Mouse (Mus musculus) embryonic fibroblast, embryonic 13.5 days (primary cell): ENCODE measurements around the gene Gja1.

Experiments
- CTCF ChIP-seq: IDR thresholded peaks from 2 replicates; pipeline ENCODE4 v1.5.1; 2011; ENCODE audit warnings: mild to moderate bottlenecking, control low read depth, low read length, moderate library complexity, borderline replicate concordance; ENCODE audit not compliant: insufficient read depth
- POLR2A ChIP-seq: IDR thresholded peaks from 2 replicates; pipeline ENCODE4 v1.6.1; 2011; ENCODE audit warnings: low read depth, mild to moderate bottlenecking, control low read depth, low read length, moderate library complexity

- TF ChIP-seq POLR2A (no peak), CTCF (no peak)
These were observed 49.2 kb downstream of the Gja1 start for GRCm38 (mm10) chr10:56426369-56426768.
